Mouse (Mus musculus) mouse trophoblast stem cell (cell line): ENCODE data around the gene Exoc7.

Source experiments
- in situ Hi-C, 2 experiments: fragments of 300-500 bp; cut with MseI, MboI; formaldehyde crosslinking; loops; 2 replicates in 1 of 2; 3 replicates in 1 of 2; pipeline ENCODE4 v1.15.1; 2025

The Exoc7 gene

GRCm38 (mm10) chr11:116318719-116319659 lies 12.0 kb upstream of the Exoc7 start:
- in situ Hi-C loops, result loop anchor here in 1 of 2 experiments (5.0 kb wide), 1 partner anchor 53 kb away; no protein-coding TSS in a partner anchor

GRCm38 (mm10) chr11:116312359-116312758 lies 5.3 kb upstream of the Exoc7 start:
- in situ Hi-C loops, result loop anchor here in 1 of 2 experiments (5.0 kb wide), 1 partner anchor 140 kb away; no protein-coding TSS in a partner anchor

DNA sequence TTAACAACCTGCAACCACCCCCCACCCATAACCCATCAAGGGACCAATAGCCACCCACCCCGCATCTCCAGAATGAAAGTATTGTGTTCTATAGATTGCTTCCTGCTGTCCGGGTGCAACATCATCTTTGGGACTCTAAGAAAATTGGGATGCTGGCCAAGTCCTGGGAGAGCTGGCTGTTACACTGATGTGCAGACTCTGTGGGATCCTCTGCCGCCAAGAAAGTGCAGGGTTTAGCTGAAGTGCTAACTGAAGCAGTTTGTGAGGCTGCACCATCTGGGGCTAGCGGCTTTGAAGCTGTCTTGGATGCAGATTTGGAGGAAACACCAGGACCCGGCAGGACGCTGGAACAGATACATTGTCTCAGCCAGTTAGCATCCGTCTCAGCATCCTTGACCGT lies 4.1 kb upstream of the Exoc7 start:
- in situ Hi-C loops, result loop anchor here in 1 of 2 experiments (5.0 kb wide), 1 partner anchor 141 kb away; no protein-coding TSS in a partner anchor

DNA sequence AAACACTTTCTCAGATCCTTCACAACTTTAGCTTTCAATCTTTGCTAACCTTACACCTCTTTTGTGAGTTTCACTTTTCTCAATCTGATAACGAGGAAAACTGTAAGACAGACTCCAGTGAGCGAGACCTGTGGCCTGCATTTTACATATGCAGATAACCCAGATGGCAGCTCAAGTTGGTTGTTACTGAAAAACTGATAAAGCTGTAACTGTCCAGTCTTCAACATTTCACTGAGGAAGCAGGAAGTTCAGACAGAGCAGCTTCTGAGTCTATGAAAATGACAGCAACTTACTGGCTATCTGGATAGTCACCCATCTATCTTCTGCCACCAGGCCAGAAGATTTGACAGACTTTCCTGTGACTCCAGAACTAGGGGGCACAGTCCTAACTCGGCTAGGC lies 2.6 kb upstream of the Exoc7 start:
- in situ Hi-C loops, result no loop called here

DNA sequence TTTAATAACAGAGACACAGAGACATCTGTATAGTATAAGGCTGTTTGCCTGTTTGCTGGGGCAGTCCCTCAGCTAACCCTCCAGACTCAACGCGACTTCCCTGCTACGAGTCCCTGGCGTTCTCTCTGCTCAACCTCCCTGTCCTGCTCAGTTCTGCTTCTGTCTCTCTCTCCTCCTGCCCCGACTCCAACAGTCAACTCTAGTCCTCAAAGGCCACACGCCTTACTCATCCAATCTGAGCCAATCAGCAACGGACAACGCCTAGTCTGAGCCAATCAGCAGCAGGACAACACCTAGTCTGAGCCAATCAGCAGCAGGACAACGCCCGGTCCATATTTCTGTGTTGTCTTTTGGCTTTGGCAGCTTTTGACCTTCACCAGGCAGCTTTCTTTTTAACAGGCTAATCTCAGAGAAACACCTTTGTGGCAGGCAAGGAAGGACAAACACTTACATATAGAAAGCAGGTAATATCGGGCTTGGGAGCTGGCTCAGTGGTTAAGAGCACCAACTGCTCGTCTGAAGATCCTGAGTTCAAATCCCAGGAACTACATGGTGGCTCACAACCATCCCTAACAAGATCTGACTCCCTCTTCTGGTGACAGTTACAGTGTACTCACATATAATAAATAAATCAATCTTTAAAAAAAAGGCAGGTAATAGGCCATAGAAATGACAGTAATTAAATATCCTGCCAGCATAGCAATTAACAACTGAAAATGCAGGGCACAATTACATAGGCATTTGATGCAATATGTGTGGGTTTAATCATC lies 914 bp upstream of the Exoc7 start:
- in situ Hi-C loops, result no loop called here

GRCm38 (mm10) chr11:116306126-116306982 lies 679 bp downstream of the Exoc7 start:
- in situ Hi-C loops, result no loop called here

GRCm38 (mm10) chr11:116305423-116305822 lies 1.6 kb downstream of the Exoc7 start:
- in situ Hi-C loops, result no loop called here

DNA sequence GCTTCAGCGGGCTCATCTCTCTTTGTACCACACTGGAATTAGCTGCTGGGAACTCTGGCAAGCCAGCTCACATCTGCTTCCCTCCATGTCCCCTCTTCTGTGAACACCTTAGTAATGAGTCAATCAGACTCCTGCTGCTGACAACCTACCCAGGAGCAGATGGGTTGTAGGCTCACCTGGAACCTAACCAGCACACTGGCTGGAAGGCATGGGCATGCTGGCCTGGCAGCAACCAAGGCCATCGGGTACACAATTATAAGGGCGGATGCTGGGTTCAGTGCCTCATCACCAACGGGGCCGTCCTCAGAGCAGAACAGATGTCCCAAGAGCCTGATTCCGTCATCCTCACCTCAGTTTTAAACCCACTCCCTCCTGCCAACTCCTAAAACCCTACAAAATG lies 8.4 kb downstream of the Exoc7 start:
- in situ Hi-C loops, result loop anchor here in 1 of 2 experiments (10.0 kb wide), 1 partner anchor 74 kb away; no protein-coding TSS in a partner anchor

- in situ Hi-C loops, result loop anchor here in 1 of 2 experiments (10.0 kb wide), 1 partner anchor 73 kb away; no protein-coding TSS in a partner anchor
Measured at GRCm38 (mm10) chr11:116298221-116298620, 8.8 kb downstream of the Exoc7 start.

DNA sequence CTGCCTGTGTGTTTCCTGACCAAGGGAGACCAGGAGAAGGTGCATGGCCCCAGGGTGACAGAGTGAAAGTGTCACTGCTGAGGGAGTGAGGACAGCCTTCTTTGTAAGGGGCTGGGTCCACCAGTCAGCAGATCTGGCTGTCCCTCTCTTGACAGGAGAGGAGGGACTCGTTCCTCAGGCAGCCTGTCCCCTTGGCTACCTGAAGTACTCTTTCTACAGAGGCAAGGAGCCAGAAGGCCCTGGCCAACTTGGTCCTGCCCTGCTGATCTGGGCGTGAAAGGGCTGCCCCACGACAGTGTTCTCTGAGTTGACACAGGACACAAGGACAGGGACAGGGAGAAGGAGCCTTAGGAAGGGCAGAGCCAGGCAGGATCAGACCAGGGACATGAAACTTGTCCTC lies 10.0 kb downstream of the Exoc7 start:
- in situ Hi-C loops, result loop anchor here in 1 of 2 experiments (10.0 kb wide), 1 partner anchor 72 kb away; no protein-coding TSS in a partner anchor

DNA sequence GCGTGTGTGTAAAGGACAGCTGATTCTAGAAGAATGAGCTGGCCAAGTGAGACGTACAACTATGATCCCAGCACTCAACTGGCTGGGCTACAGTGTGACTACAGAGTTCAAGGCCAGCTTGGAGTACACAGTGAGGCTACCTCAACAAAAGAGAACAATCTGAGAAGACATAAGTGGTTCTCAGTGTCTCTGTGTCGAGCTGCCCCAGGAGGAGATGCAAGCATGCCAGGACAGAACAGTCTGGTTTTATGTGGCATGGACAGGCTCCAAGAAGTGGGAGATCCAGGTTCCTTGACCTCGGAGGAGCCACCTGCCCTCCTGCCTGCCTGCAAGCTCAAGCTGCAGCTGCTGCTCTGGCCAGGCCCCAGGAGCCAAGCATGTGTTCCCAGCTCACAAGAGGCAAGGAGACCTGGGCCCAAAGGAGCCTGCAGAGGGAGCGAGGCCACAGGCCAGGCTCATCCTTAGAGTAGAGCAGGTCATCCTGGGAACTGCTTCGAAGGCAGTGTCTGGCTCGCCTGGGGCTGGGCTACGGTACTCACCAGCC lies 10.8 kb downstream of the Exoc7 start:
- in situ Hi-C loops, result loop anchor here in 1 of 2 experiments (10.0 kb wide), 1 partner anchor 71 kb away; no protein-coding TSS in a partner anchor

- in situ Hi-C loops, result loop anchor here in 1 of 2 experiments (10.0 kb wide), 1 partner anchor 70 kb away; no protein-coding TSS in a partner anchor
Measured at GRCm38 (mm10) chr11:116294319-116294718, 12.7 kb downstream of the Exoc7 start.

- in situ Hi-C loops, result loop anchor here in 1 of 2 experiments (10.0 kb wide), 1 partner anchor 69 kb away; no protein-coding TSS in a partner anchor
Measured at GRCm38 (mm10) chr11:116293538-116294137, 13.4 kb downstream of the Exoc7 start.

DNA sequence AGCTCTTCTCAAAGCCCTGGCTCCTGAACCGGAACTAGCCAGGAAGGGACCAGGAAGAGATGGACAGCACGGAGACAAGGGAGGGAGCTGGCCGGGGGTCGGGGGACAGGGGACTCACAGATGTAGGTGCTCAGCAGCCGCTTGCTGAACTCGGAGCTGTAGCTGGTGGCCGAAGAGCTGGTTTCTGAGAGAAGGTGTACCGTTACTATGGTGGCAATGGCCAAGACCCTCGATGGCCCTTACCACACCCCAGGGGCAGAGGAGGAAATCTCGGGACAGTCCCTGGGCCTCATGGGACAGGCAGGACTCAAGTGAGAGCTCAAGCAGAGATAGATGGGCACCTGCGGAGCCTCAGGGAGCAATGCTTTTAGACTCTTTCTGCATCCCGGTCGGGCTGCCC lies 14.6 kb downstream of the Exoc7 start:
- in situ Hi-C loops, result loop anchor here in 1 of 2 experiments (10.0 kb wide), 1 partner anchor 68 kb away; no protein-coding TSS in a partner anchor

DNA sequence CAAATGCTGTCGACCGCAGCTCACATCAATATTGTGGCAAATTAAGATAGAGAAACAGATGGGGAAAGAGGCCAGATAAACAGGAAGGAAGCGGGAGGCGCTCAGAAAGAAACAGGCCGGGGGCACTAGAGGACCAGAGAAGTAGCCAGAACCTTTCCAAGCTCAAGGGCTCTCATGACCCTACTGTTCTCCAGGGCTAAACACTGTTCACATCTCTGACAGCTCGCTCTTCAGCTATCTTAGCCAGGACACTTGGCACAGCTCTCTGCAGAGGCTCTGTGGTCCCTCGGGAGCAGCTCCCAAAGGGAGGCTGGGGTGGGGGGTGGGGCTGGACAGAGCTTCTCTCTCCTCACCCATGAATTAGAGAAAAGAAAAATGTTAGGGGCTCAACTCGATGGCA lies 16.5 kb downstream of the Exoc7 start:
- in situ Hi-C loops, result loop anchor here in 1 of 2 experiments (10.0 kb wide), 1 partner anchor 66 kb away; no protein-coding TSS in a partner anchor

- in situ Hi-C loops, result no loop called here
Measured at GRCm38 (mm10) chr11:116287351-116287750, 19.7 kb downstream of the Exoc7 start.

DNA sequence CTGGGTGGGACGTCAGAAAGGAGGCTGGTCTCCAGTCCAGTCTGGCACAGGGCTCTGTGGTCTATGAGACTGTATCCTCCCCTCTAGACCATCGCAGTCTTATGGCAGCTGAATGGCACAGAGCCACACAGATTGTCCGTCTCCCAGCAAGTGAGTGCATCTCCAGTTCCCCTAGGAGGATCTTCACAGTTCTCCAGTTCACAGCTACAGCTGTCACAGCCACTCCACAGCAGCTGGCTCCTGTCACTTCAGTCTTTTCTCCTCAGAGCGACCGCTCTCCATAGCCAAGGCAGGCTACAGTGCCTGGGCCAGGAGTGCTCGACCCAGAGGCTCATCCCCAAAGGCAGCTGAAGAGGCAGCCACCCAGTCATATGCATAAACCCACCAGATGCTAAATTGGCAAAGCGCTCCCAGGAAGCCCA lies 21.3 kb downstream of the Exoc7 start:
- in situ Hi-C loops, result no loop called here

- in situ Hi-C loops, result no loop called here
Measured at GRCm38 (mm10) chr11:116283982-116284381, 23.1 kb downstream of the Exoc7 start.

GRCm38 (mm10) chr11:116282912-116283521 lies 24.0 kb downstream of the Exoc7 start:
- in situ Hi-C loops, result no loop called here
